Mouse (Mus musculus) liver, adult 2 months (tissue): ENCODE measurements around the gene Srms. TPM values are rescaled to one million over a fixed set of nuclear protein-coding genes. Genes with fewer than 3 reads are reported as not detected.

Source experiments
- DNase-seq: peaks from one replicate; pipeline ENCODE4 v3.0.0-alpha.2; 2011; ENCODE audit warnings: low read depth, low spot score; ENCODE audit errors: extremely low read depth
- H3K27ac ChIP-seq: fragments of 200-500 bp; replicated peaks from 2 replicates; pipeline ENCODE4 v1.5.1; 2012; ENCODE audit warnings: low read depth, mild to moderate bottlenecking, control low read depth, inconsistent platforms, low read length; ENCODE audit not compliant: insufficient read depth
- H3K27me3 ChIP-seq: fragments of 200-500 bp; 2 replicates; pipeline ENCODE4 v1.6.1; 2012; ENCODE audit warnings: mild to moderate bottlenecking, moderate library complexity, low read length, inconsistent platforms; ENCODE audit not compliant: control insufficient read depth, insufficient read depth
- H3K36me3 ChIP-seq: fragments of 200-500 bp; 2 replicates; pipeline ENCODE4 v1.6.1; 2012; ENCODE audit warnings: low read length, inconsistent platforms; ENCODE audit not compliant: control insufficient read depth, insufficient read depth
- H3K4me1 ChIP-seq: fragments of 200-500 bp; 2 replicates; pipeline ENCODE4 v1.6.1; 2011; ENCODE audit warnings: low read length; ENCODE audit not compliant: control insufficient read depth, insufficient read depth
- H3K4me3 ChIP-seq: fragments of 200-500 bp; 2 replicates; pipeline ENCODE4 v1.5.1; 2011; ENCODE audit warnings: low read depth, mild to moderate bottlenecking, control low read depth, low read length, moderate library complexity; ENCODE audit not compliant: insufficient read depth
- H3K79me2 ChIP-seq: fragments of 200-500 bp; 2 replicates; pipeline ENCODE4 v1.6.1; 2012; ENCODE audit warnings: inconsistent platforms, mild to moderate bottlenecking, low read length, moderate library complexity; ENCODE audit not compliant: control insufficient read depth, insufficient read depth
- H3K9ac ChIP-seq: fragments of 200-500 bp; 2 replicates; pipeline ENCODE4 v1.6.1; 2012; ENCODE audit warnings: low read depth, mild to moderate bottlenecking, control low read depth, inconsistent platforms, low read length
- CTCF ChIP-seq: fragments of 200-500 bp; IDR thresholded peaks from 2 replicates; pipeline ENCODE4 v1.5.1; 2011; ENCODE audit warnings: low read depth, low read length, control low read depth
- POLR2A ChIP-seq: fragments of 200-500 bp; IDR thresholded peaks from 2 replicates; pipeline ENCODE4 v1.6.1; 2011; ENCODE audit warnings: low read length, control low read depth; ENCODE audit not compliant: insufficient read depth; ENCODE audit errors: extremely low read depth
- WGBS: fragments of 180-500 bp; shearing (Covaris S2); methylation state at CpG from one replicate; pipeline ENCODE4 v1.1.7; 2018; 5-methylcytosine and 5-hydroxymethylcytosine counted together
- polyA plus RNA-seq: library from polyadenylated mRNA; depleted of rRNA; stranded (reverse); fragments of >200 nt; gene quantifications from 2 replicates; pipeline ENCODE4 v1.2.3, GENCODE M21; 2012; rRNA removed
- total RNA-seq: library from RNA; depleted of rRNA; stranded (reverse); fragments of >200 nt; gene quantifications from 2 replicates; pipeline ENCODE4 v1.2.3, GENCODE M21; 2014; rRNA removed

Srms gene
- total RNA-seq (0.28 and 0.54 TPM in 2 replicates), polyA plus RNA-seq (1.3 and 1.7 TPM in 2 replicates)

DNA sequence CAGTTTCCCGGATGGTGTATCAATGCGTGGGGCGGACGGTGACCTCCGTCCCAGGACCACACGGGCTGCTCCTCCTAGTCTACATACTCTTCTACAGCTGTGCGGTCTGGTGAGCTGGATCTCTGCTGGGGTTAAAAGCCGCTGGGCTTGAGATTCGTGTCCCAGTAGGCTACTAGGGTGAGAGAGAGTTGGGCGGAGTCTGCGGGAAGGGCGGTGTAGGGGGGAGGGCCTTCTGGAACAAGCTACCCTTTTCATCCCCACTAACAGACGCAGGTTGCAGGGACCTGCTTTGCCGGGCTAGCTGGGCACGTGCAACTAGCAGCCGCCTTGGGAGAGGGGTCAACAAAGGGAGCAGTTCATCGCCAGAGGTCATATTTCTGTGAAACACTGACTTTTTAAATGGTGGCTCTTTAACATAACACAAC, at the start of gene Srms:
Srms (minus strand) TSS at position 165 of the 425 bp plus-strand sequence.
- H3K27me3 ChIP-seq = no peaks in the 10 kb centered on the region
- TF ChIP-seq POLR2A (no peak), CTCF (no peak)
- peak; percentile 72 for DNase-seq
- H3K27ac ChIP-seq = no peak within 1 kb of the TSS
- H3K4me1 ChIP-seq = peaks cover 4% of the 10 kb centered on the region; the same call in 1 of the 2 replicates
- WGBS = 5% methylated on average over 17 of the region's 17 CpGs
- H3K79me2 ChIP-seq = no peaks in the 10 kb centered on the region
- H3K4me3 ChIP-seq = peak within 1 kb of the TSS; percentile 52
- H3K36me3 ChIP-seq = no peaks in the 10 kb centered on the region
- H3K9ac ChIP-seq = peak within 1 kb of the TSS; percentile 40

DNA sequence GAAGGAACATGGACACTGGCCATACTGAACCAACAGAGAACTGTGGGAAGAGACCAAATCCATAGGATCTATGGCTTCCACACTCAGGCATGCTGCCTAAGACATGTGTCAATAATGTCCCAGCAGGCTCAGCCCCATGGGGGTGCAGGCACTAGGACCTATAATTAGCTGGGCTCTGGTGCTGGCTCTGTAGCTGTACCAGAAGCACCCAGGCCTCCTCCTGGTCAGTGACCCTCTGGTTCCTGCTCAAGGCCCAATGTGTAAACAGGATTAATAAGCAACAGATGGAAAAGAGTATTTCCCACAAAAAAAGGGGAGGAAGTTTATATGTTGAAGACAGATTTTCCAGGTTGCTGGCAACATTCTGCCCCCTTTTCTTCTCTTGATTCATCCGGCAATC, 40.3 kb upstream of the Srms start:
- TF ChIP-seq POLR2A (no peak), CTCF (0 out of 2 replicates have a peak, but pooled peaks have one; percentile 5)
- H3K4me1 ChIP-seq = peaks cover 38% of the 10 kb centered on the region
- H3K79me2 ChIP-seq = no peaks in the 10 kb centered on the region
- DNase-seq = peak; percentile 86
- peak overlapping the region; percentile 53 for H3K27ac ChIP-seq
- H3K9ac ChIP-seq = no peak overlapping the region
- no peaks in the 10 kb centered on the region for H3K27me3 ChIP-seq
- H3K4me3 ChIP-seq = no peak overlapping the region
- WGBS = 20% methylated on average over 1 of the region's 1 CpGs
- H3K36me3 ChIP-seq = peaks cover 12% of the 10 kb centered on the region

- Histone ChIP-seq H3K9ac (0 out of 2 replicates have a peak overlapping the region, but pooled peaks have one; percentile 7), H3K4me1 (peaks cover 33% of the 10 kb centered on the region), H3K27ac (peak overlapping the region; percentile 95), H3K79me2 (no peaks in the 10 kb centered on the region), H3K4me3 (no peak overlapping the region), H3K27me3 (no peaks in the 10 kb centered on the region), H3K36me3 (peaks cover 12% of the 10 kb centered on the region)
- 21% methylated on average over 1 of the region's 1 CpGs for WGBS
- peak; percentile 87 for DNase-seq
- TF ChIP-seq CTCF (no peak), POLR2A (no peak)
These were observed 38.9 kb upstream of the Srms start for GRCm38 (mm10) chr2:181251841-181252240.

DNA sequence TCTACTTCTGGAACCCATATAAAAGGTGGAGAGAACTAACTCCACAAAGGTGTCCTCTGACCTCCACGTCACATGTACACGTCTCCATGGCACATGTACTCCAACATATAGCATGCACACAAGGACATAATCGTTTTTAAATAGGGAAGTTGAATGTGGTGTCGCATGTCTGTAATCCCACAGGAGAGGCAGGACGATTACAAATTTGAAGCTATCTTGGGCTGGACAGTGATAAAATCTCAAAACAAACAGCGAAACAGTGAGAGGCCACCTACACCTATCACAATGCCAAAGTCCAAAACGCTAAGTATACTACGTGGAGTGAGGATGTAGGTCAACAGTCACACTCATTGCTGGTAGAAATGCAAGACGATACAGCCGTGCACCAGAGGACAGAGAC, 36.2 kb upstream of the Srms start:
- TF ChIP-seq POLR2A = no peak
- TF ChIP-seq CTCF = no peak
- Histone ChIP-seq H3K9ac (peak overlapping the region; percentile 70), H3K4me1 (peaks cover 38% of the 10 kb centered on the region), H3K27ac (peak overlapping the region; percentile 86), H3K79me2 (no peaks in the 10 kb centered on the region), H3K27me3 (no peaks in the 10 kb centered on the region), H3K4me3 (no peak overlapping the region; the same call in 1 of the 2 replicates), H3K36me3 (no peaks in the 10 kb centered on the region)
- 19% methylated on average over 10 of the region's 10 CpGs for WGBS
- peak; percentile 95 for DNase-seq

DNA sequence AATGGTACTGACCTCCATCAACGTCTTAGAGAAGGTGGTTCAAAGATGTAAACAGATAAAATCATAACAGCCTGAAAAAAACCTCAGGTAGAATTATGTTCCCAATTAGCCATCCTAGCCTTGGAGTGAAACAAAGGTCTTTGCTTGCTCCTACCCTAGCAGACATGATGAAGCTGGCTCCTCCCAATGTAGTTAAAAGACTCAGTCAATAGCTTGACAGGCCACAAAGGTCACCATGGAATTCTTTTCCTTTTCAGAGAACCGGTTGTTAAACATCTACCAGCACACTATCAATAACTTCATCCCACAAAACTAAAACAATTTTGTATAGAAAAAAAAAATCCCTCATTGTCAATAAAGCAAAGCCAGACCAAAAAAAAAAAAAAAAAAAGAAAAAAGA, 32.0 kb upstream of the Srms start:
- peaks cover 40% of the 10 kb centered on the region for H3K4me1 ChIP-seq
- H3K27ac ChIP-seq = no peak overlapping the region
- H3K4me3 ChIP-seq = no peak overlapping the region
- peaks cover 1% of the 10 kb centered on the region; the same call in 1 of the 2 replicates for H3K36me3 ChIP-seq
- H3K27me3 ChIP-seq = no peaks in the 10 kb centered on the region
- WGBS = 26% methylated on average over 2 of the region's 2 CpGs
- peak; percentile 86 for DNase-seq
- TF ChIP-seq CTCF (no peak), POLR2A (no peak)
- H3K9ac ChIP-seq = no peak overlapping the region
- peaks cover 18% of the 10 kb centered on the region for H3K79me2 ChIP-seq

DNA sequence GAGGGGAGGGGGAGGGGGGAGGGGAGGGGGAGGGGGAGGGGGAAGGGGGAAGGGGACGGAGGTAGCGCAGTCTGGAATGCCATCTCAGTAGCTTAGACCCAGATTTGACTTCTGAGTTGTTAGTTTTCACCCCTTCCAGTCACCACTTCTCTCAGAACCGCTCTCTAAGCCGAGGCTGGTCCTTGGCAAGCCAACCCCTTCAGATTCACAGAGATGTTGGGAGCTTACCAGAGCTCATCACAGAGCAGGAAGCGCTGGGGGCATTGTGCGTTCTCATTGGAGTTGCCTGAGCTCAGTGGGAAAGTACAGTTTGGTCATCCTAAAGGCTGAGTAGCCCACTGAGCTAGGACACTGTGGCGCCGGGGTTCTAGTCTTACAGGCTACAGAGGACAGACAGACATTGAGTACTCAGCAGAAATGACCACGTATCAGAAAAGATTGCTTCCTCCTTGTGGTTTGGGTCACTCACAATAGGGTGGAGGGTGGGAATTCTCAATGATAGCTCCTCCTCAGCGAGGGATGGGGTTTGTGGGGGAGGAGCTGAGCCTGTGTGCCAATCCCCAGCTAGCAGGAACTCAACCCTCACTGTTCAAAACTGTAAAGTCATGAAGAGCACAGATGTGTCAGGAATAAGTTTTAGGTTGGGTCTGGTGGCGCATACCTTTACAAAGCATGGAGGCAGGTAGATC, 30.9 kb upstream of the Srms start:
- H3K9ac ChIP-seq = peak overlapping the region; percentile 28; the same call in 1 of the 2 replicates
- peaks cover 5% of the 10 kb centered on the region; the same call in 1 of the 2 replicates for H3K36me3 ChIP-seq
- H3K4me3 ChIP-seq = no peak overlapping the region
- H3K27ac ChIP-seq = peak overlapping the region; percentile 69
- peaks cover 28% of the 10 kb centered on the region for H3K79me2 ChIP-seq
- peaks cover 41% of the 10 kb centered on the region for H3K4me1 ChIP-seq
- peak; percentile 77 for DNase-seq
- 20% methylated on average over 11 of the region's 11 CpGs for WGBS
- TF ChIP-seq POLR2A = no peak
- TF ChIP-seq CTCF = no peak
- no peaks in the 10 kb centered on the region for H3K27me3 ChIP-seq
